Mouse (Mus musculus): ENCODE results near the gene Nlrp4e. TPM values are rescaled to one million over a fixed set of nuclear protein-coding genes. Genes with fewer than 3 reads are reported as not detected.
"Not testable (repeated sequence)": the region's sequence is repeated elsewhere in the genome, so short reads cannot be mapped to it uniquely, and the experiment has no call there.

The Nlrp4e gene
- total RNA-seq (2014; fragmentation: Nextera tagmentation) (not detected in 2 replicates), total RNA-seq (2017) (0.06 and 0.16 TPM in 2 replicates), polyA plus RNA-seq (2012) (not detected in 2 replicates)

- not testable (repeated sequence) for ATAC-seq (ENCODE audit: extremely low read depth, insufficient number of reproducible peaks, low FRiP score, poor library complexity, severe bottlenecking); H3K9me3 ChIP-seq (replicated peaks); DNase-seq (ENCODE audit: low spot score); H3K4me3 ChIP-seq (ENCODE audit: low read depth, low read length); H3K4me1 ChIP-seq (ENCODE audit: insufficient read depth, low read depth, low read length); H3K27me3 ChIP-seq (ENCODE audit: insufficient read depth, low read length); H3K36me3 ChIP-seq (replicated peaks)
Measured at GRCm38 (mm10) chr7:23300892-23301291, at the start of gene Nlrp4e. TSS of gene Nlrp4e (plus strand) at chr7:23301192.

GRCm38 (mm10) chr7:23251582-23251981, 49.4 kb upstream of the Nlrp4e start, which contains the start of gene Vmn1r166:
TSS of gene Vmn1r166 (minus strand) at chr7:23251682.
- H3K27me3 ChIP-seq (ENCODE audit: insufficient read depth, low read length); DNase-seq (ENCODE audit: low spot score); ATAC-seq (ENCODE audit: extremely low read depth, insufficient number of reproducible peaks, low FRiP score, poor library complexity, severe bottlenecking); H3K4me3 ChIP-seq (ENCODE audit: low read depth, low read length); H3K4me1 ChIP-seq (ENCODE audit: insufficient read depth, low read depth, low read length); H3K9me3 ChIP-seq (replicated peaks); H3K36me3 ChIP-seq (replicated peaks): not testable (repeated sequence)

- not testable (repeated sequence) for H3K36me3 ChIP-seq (replicated peaks); H3K27me3 ChIP-seq (ENCODE audit: insufficient read depth, low read length); DNase-seq (ENCODE audit: low spot score); H3K4me1 ChIP-seq (ENCODE audit: insufficient read depth, low read depth, low read length); H3K9me3 ChIP-seq (replicated peaks); ATAC-seq (ENCODE audit: extremely low read depth, insufficient number of reproducible peaks, low FRiP score, poor library complexity, severe bottlenecking); H3K4me3 ChIP-seq (ENCODE audit: low read depth, low read length)
Measured at GRCm38 (mm10) chr7:23278800-23279199, 22.2 kb upstream of the Nlrp4e start, which contains the start of gene Gm6902. TSS of gene Gm6902 (minus strand) at chr7:23278900.

DNA sequence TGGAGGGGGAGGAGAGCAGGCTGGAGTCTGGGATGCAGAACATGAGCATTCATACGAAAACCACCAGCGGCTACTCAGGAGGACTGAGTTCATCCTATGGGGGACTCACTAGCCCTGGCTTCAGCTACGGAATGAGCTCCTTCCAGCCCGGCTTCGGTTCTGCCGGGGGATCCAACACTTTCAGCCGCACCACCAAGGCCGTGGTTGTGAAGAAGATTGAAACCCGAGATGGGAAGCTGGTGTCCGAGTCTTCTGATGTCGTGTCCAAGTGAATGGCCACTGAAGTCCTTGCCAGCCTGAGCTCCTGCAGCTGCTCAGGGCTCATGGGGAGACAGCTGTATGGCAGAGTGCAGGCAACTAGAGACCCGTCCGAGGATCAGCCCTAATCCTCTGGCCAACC, 57.3 kb downstream of the Nlrp4e start:
- DNase-seq (ENCODE audit: low spot score); H3K4me1 ChIP-seq (ENCODE audit: insufficient read depth, low read depth, low read length); H3K9me3 ChIP-seq (replicated peaks); H3K4me3 ChIP-seq (ENCODE audit: low read depth, low read length); H3K36me3 ChIP-seq (replicated peaks); ATAC-seq (ENCODE audit: extremely low read depth, insufficient number of reproducible peaks, low FRiP score, poor library complexity, severe bottlenecking); H3K27me3 ChIP-seq (ENCODE audit: insufficient read depth, low read length): not testable (repeated sequence)

DNA sequence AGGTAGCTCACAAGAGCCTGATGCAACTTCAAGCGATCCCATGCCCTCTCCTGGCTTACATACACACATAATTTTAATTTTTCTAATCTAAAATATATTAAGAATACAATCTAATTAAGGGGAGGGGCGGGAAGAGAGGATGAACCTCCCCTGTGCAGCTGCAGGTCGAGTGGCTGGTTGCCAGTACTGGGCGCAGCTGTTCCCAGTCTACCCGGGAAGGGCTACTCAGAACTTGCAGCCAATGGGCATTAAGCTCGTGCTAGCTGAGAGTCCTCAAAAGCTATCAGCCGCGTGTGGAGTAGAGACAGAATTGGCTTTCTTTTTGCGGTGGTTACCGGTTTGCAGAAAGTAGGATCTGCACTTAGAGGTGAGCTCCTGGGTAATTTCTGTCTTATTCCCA, 84.6 kb downstream of the Nlrp4e start, which contains the start of gene Nlrp5:
TSS of gene Nlrp5 (plus strand) at position 301 of the 400 bp plus-strand sequence.
- no peak for DNase-seq (ENCODE audit: low spot score)
- ATAC-seq (ENCODE audit: extremely low read depth, insufficient number of reproducible peaks, low FRiP score, poor library complexity, severe bottlenecking), result no peak
- Histone ChIP-seq H3K9me3 (replicated peaks) (peaks cover 11% of the 10 kb centered on the region; the same call in 1 of the 2 replicates), H3K27me3 (ENCODE audit: insufficient read depth, low read length) (no peaks in the 10 kb centered on the region), H3K4me3 (ENCODE audit: low read depth, low read length) (no peak within 1 kb of the TSS), H3K4me1 (ENCODE audit: insufficient read depth, low read depth, low read length) (no peaks in the 10 kb centered on the region), H3K36me3 (replicated peaks) (no peaks in the 10 kb centered on the region)
- TF ChIP-seq TAL1 (conservative IDR thresholded peaks at IDR 0.05; ENCODE audit: low read depth, low read length) (no peak), POLR2AphosphoS5 (IDR thresholded peaks at IDR 0.05; ENCODE audit: insufficient replicate concordance, low read depth, low read length) (no peak), CTCF (IDR thresholded peaks at IDR 0.05; ENCODE audit: low read depth, low read length) (no peak), GATA2 (IDR thresholded peaks at IDR 0.05; ENCODE audit: borderline replicate concordance, low read depth, low read length) (no peak), GATA1 (IDR thresholded peaks at IDR 0.05; ENCODE audit: borderline replicate concordance, low read length) (no peak)

Other genes starting within 250 kb of the Nlrp4e start
- gene Vmn1r163, start 245.7 kb upstream of the Nlrp4e start, total RNA-seq (2014; fragmentation: Nextera tagmentation), result not detected in 2 replicates
- gene Vmn1r163, start 245.7 kb upstream of the Nlrp4e start, total RNA-seq (2017), result 0.16 TPM in 1 of 2 replicates, not detected in the other
- not detected in 2 replicates for gene Vmn1r163, start 245.7 kb upstream of the Nlrp4e start, polyA plus RNA-seq (2012)
- not detected in 2 replicates for gene Gm8720, start 233.7 kb upstream of the Nlrp4e start, total RNA-seq (2014; fragmentation: Nextera tagmentation)
- gene Gm8720, start 233.7 kb upstream of the Nlrp4e start, total RNA-seq (2017), result not detected in 2 replicates
- gene Gm8720, start 233.7 kb upstream of the Nlrp4e start, polyA plus RNA-seq (2012), result not detected in 2 replicates
- not detected in 2 replicates for gene Gm10662, start 156.7 kb upstream of the Nlrp4e start, total RNA-seq (2014; fragmentation: Nextera tagmentation)
- gene Gm10662, start 156.7 kb upstream of the Nlrp4e start, total RNA-seq (2017), result 0.12 and 0.16 TPM in 2 replicates
- gene Gm10662, start 156.7 kb upstream of the Nlrp4e start, polyA plus RNA-seq (2012), result not detected in 2 replicates
- gene Vmn1r165, start 83.9 kb upstream of the Nlrp4e start, total RNA-seq (2014; fragmentation: Nextera tagmentation), result not detected in 2 replicates
- gene Vmn1r165, start 83.9 kb upstream of the Nlrp4e start, total RNA-seq (2017), result not detected in 2 replicates
- not detected in 2 replicates for gene Vmn1r165, start 83.9 kb upstream of the Nlrp4e start, polyA plus RNA-seq (2012)
- not detected in 2 replicates for gene Vmn1r166, start 49.5 kb upstream of the Nlrp4e start, total RNA-seq (2014; fragmentation: Nextera tagmentation)
- gene Vmn1r166, start 49.5 kb upstream of the Nlrp4e start, total RNA-seq (2017), result not detected in 2 replicates
- gene Vmn1r166, start 49.5 kb upstream of the Nlrp4e start, polyA plus RNA-seq (2012), result not detected in 2 replicates
- gene Gm6902, start 22.3 kb upstream of the Nlrp4e start, total RNA-seq (2014; fragmentation: Nextera tagmentation), result not detected in 2 replicates
- not detected in 2 replicates for gene Gm6902, start 22.3 kb upstream of the Nlrp4e start, total RNA-seq (2017)
- not detected in 2 replicates for gene Gm6902, start 22.3 kb upstream of the Nlrp4e start, polyA plus RNA-seq (2012)
- not detected in 2 replicates for gene Nlrp5, start 84.7 kb downstream of the Nlrp4e start, total RNA-seq (2014; fragmentation: Nextera tagmentation)
- 0.05 and 0.06 TPM in 2 replicates for gene Nlrp5, start 84.7 kb downstream of the Nlrp4e start, total RNA-seq (2017)
- gene Nlrp5, start 84.7 kb downstream of the Nlrp4e start, polyA plus RNA-seq (2012), result not detected in 2 replicates
- gene Vmn1r167, start 206.0 kb downstream of the Nlrp4e start, total RNA-seq (2014; fragmentation: Nextera tagmentation), result not detected in 2 replicates
- gene Vmn1r167, start 206.0 kb downstream of the Nlrp4e start, total RNA-seq (2017), result 0.05 TPM in 1 of 2 replicates, not detected in the other
- gene Vmn1r167, start 206.0 kb downstream of the Nlrp4e start, polyA plus RNA-seq (2012), result not detected in 2 replicates
- gene Vmn1r168, start 238.5 kb downstream of the Nlrp4e start, total RNA-seq (2014; fragmentation: Nextera tagmentation), result not detected in 2 replicates
- gene Vmn1r168, start 238.5 kb downstream of the Nlrp4e start, total RNA-seq (2017), result 0.17 and 0.60 TPM in 2 replicates
- gene Vmn1r168, start 238.5 kb downstream of the Nlrp4e start, polyA plus RNA-seq (2012), result not detected in 2 replicates